Mouse (Mus musculus): ENCODE data around the gene Krt4. TPM values are rescaled to one million over a fixed set of nuclear protein-coding genes. Genes with fewer than 3 reads are reported as not detected.
A peak's percentile ranks its signal among the peaks of the same experiment; 100 is the strongest.

Gene Krt4
- polyA plus RNA-seq, 1 experiment from 2014 or later, result 0.07 TPM

- Histone ChIP-seq H3K36me3 (no peaks in the 10 kb centered on the region), H3K4me1 (peaks cover 19% of the 10 kb centered on the region), H3K27ac (replicated peaks) (no peak overlapping the region), H3K9me3 (no peaks in the 10 kb centered on the region), H3K4me2 (no peak overlapping the region), H3K9ac (no peak overlapping the region), H3K4me3 (no peak overlapping the region), H3K27me3 (replicated peaks) (peaks cover 49% of the 10 kb centered on the region)
- WGBS, result 65% methylated on average over 6 of the region's 6 CpGs
- no peak for ATAC-seq (ENCODE audit: extremely low read depth, insufficient number of reproducible peaks, low FRiP score, low TSS enrichment)
Observed at GRCm38 (mm10) chr15:101933024-101933423, 8.5 kb upstream of the Krt4 start.

GRCm38 (mm10) chr15:101929666-101930065 lies 5.1 kb upstream of the Krt4 start:
- WGBS, result 2% methylated on average over 17 of the region's 17 CpGs
- Histone ChIP-seq H3K4me3 (peak overlapping the region; percentile 44), H3K4me1 (peaks cover 19% of the 10 kb centered on the region), H3K9me3 (no peaks in the 10 kb centered on the region), H3K4me2 (peak overlapping the region; percentile 72), H3K9ac (peak overlapping the region; percentile 70), H3K36me3 (no peaks in the 10 kb centered on the region), H3K27me3 (replicated peaks) (peaks cover 52% of the 10 kb centered on the region), H3K27ac (replicated peaks) (no peak overlapping the region)
- no peak for ATAC-seq (ENCODE audit: extremely low read depth, insufficient number of reproducible peaks, low FRiP score, low TSS enrichment)

- H3K9me3 ChIP-seq, result no peaks in the 10 kb centered on the region
- peak overlapping the region; percentile 72 for H3K4me2 ChIP-seq
- H3K27ac ChIP-seq (replicated peaks), result no peak overlapping the region
- no peaks in the 10 kb centered on the region for H3K36me3 ChIP-seq
- peak overlapping the region; percentile 44 for H3K4me3 ChIP-seq
- H3K4me1 ChIP-seq, result peaks cover 19% of the 10 kb centered on the region
- peaks cover 52% of the 10 kb centered on the region for H3K27me3 ChIP-seq (replicated peaks)
- no peak overlapping the region for H3K9ac ChIP-seq
- 7% methylated on average over 9 of the region's 9 CpGs for WGBS
- no peak for ATAC-seq (ENCODE audit: extremely low read depth, insufficient number of reproducible peaks, low FRiP score, low TSS enrichment)
Observed at GRCm38 (mm10) chr15:101929087-101929486, 4.6 kb upstream of the Krt4 start.

- Histone ChIP-seq H3K4me1 (peaks cover 19% of the 10 kb centered on the region), H3K4me2 (no peak overlapping the region), H3K9ac (no peak overlapping the region), H3K4me3 (no peak overlapping the region), H3K27me3 (replicated peaks) (peaks cover 53% of the 10 kb centered on the region), H3K9me3 (no peaks in the 10 kb centered on the region), H3K27ac (replicated peaks) (no peak overlapping the region), H3K36me3 (no peaks in the 10 kb centered on the region)
- 56% methylated on average over 12 of the region's 12 CpGs for WGBS
- no peak for ATAC-seq (ENCODE audit: extremely low read depth, insufficient number of reproducible peaks, low FRiP score, low TSS enrichment)
Observed at GRCm38 (mm10) chr15:101927340-101928080, 3.0 kb upstream of the Krt4 start.

GRCm38 (mm10) chr15:101925041-101925440 lies 506 bp upstream of the Krt4 start:
- Histone ChIP-seq H3K4me1 (peaks cover 11% of the 10 kb centered on the region), H3K27ac (replicated peaks) (no peak overlapping the region), H3K27me3 (replicated peaks) (peaks cover 28% of the 10 kb centered on the region), H3K4me2 (no peak overlapping the region), H3K9me3 (no peaks in the 10 kb centered on the region), H3K4me3 (no peak overlapping the region), H3K9ac (no peak overlapping the region), H3K36me3 (no peaks in the 10 kb centered on the region)
- no peak for ATAC-seq (ENCODE audit: extremely low read depth, insufficient number of reproducible peaks, low FRiP score, low TSS enrichment)
- 83% methylated on average over 1 of the region's 1 CpGs for WGBS

- peaks cover 17% of the 10 kb centered on the region for H3K27me3 ChIP-seq (replicated peaks)
- H3K4me1 ChIP-seq, result no peaks in the 10 kb centered on the region
- no peak overlapping the region for H3K9ac ChIP-seq
- no peak overlapping the region for H3K4me3 ChIP-seq
- no peak overlapping the region for H3K27ac ChIP-seq (replicated peaks)
- no peak overlapping the region for H3K4me2 ChIP-seq
- no peaks in the 10 kb centered on the region for H3K9me3 ChIP-seq
- 77% methylated on average over 2 of the region's 2 CpGs for WGBS
- H3K36me3 ChIP-seq, result no peaks in the 10 kb centered on the region
- ATAC-seq (ENCODE audit: extremely low read depth, insufficient number of reproducible peaks, low FRiP score, low TSS enrichment), result no peak
Observed at GRCm38 (mm10) chr15:101922296-101922695, 2.2 kb downstream of the Krt4 start.

GRCm38 (mm10) chr15:101916072-101916471 lies 8.5 kb downstream of the Krt4 start:
- no peak overlapping the region for H3K4me3 ChIP-seq
- WGBS, result 58% methylated on average over 2 of the region's 2 CpGs
- H3K36me3 ChIP-seq, result no peaks in the 10 kb centered on the region
- H3K27ac ChIP-seq (replicated peaks), result no peak overlapping the region
- no peaks in the 10 kb centered on the region for H3K9me3 ChIP-seq
- no peaks in the 10 kb centered on the region for H3K4me1 ChIP-seq
- no peak overlapping the region for H3K4me2 ChIP-seq
- no peak for ATAC-seq (ENCODE audit: extremely low read depth, insufficient number of reproducible peaks, low FRiP score, low TSS enrichment)
- H3K27me3 ChIP-seq (replicated peaks), result peaks cover 34% of the 10 kb centered on the region
- H3K9ac ChIP-seq, result no peak overlapping the region

GRCm38 (mm10) chr15:101904849-101905248 lies 19.7 kb downstream of the Krt4 start:
- Histone ChIP-seq H3K4me3 (no peak overlapping the region), H3K4me2 (no peak overlapping the region), H3K9me3 (no peaks in the 10 kb centered on the region), H3K27me3 (replicated peaks) (no peaks in the 10 kb centered on the region), H3K36me3 (no peaks in the 10 kb centered on the region), H3K4me1 (no peaks in the 10 kb centered on the region), H3K9ac (no peak overlapping the region), H3K27ac (replicated peaks) (no peak overlapping the region)
- ATAC-seq (ENCODE audit: extremely low read depth, insufficient number of reproducible peaks, low FRiP score, low TSS enrichment), result no peak
- 66% methylated on average over 5 of the region's 5 CpGs for WGBS

- no peaks in the 10 kb centered on the region for H3K4me1 ChIP-seq
- WGBS, result 44% methylated on average over 12 of the region's 12 CpGs
- no peak overlapping the region for H3K27ac ChIP-seq (replicated peaks)
- ATAC-seq (ENCODE audit: extremely low read depth, insufficient number of reproducible peaks, low FRiP score, low TSS enrichment), result no peak
- H3K4me2 ChIP-seq, result no peak overlapping the region
- no peak overlapping the region for H3K9ac ChIP-seq
- no peaks in the 10 kb centered on the region for H3K36me3 ChIP-seq
- no peaks in the 10 kb centered on the region for H3K27me3 ChIP-seq (replicated peaks)
- no peak overlapping the region for H3K4me3 ChIP-seq
- no peaks in the 10 kb centered on the region for H3K9me3 ChIP-seq
Observed at GRCm38 (mm10) chr15:101902171-101903149, 22.1 kb downstream of the Krt4 start.

- Histone ChIP-seq H3K27ac (replicated peaks) (no peak overlapping the region), H3K4me2 (no peak overlapping the region), H3K4me1 (peaks cover 3% of the 10 kb centered on the region), H3K9me3 (no peaks in the 10 kb centered on the region), H3K9ac (no peak overlapping the region), H3K36me3 (no peaks in the 10 kb centered on the region), H3K27me3 (replicated peaks) (peaks cover 25% of the 10 kb centered on the region), H3K4me3 (no peak overlapping the region)
- no peak for ATAC-seq (ENCODE audit: extremely low read depth, insufficient number of reproducible peaks, low FRiP score, low TSS enrichment)
- 86% methylated on average over 4 of the region's 4 CpGs for WGBS
Observed at GRCm38 (mm10) chr15:101895216-101895615, 29.3 kb downstream of the Krt4 start.

- Histone ChIP-seq H3K4me2 (no peak within 1 kb of the TSS), H3K27ac (replicated peaks) (no peak within 1 kb of the TSS), H3K36me3 (no peaks in the 10 kb centered on the region), H3K9me3 (no peaks in the 10 kb centered on the region), H3K4me1 (peaks cover 9% of the 10 kb centered on the region), H3K4me3 (no peak within 1 kb of the TSS), H3K27me3 (replicated peaks) (peaks cover 37% of the 10 kb centered on the region), H3K9ac (no peak within 1 kb of the TSS)
- 46% methylated on average over 4 of the region's 4 CpGs for WGBS
- ATAC-seq (ENCODE audit: extremely low read depth, insufficient number of reproducible peaks, low FRiP score, low TSS enrichment), result no peak
Observed at GRCm38 (mm10) chr15:101892820-101893219, 31.7 kb downstream of the Krt4 start, which contains the start of gene Krt76. TSS of gene Krt76 (minus strand) at chr15:101892920.

Data from heart, embryonic 13.5 days (tissue).